Mouse (Mus musculus): ENCODE results near the gene Sclt1.

- TF ChIP-seq ZNF384 (IDR thresholded peaks at IDR 0.05; ENCODE audit: low read depth, low read length): no peak
- TF ChIP-seq HCFC1 (IDR thresholded peaks at IDR 0.05; ENCODE audit: borderline replicate concordance, insufficient read depth, low read length): no peak
- no peak for TF ChIP-seq MAFK (IDR thresholded peaks at IDR 0.05; ENCODE audit: insufficient read depth, low read depth, low read length)
Measured at GRCm38 (mm10) chr3:41579873-41580272, 162.4 kb downstream of the Sclt1 start.

Data from ES-E14 (cell line).